Mouse (Mus musculus) kidney, adult 2 months (tissue): ENCODE measurements around the gene Ccdc162. TPM values are rescaled to one million over a fixed set of nuclear protein-coding genes. Genes with fewer than 3 reads are reported as not detected.

Experiments used
- DNase-seq: peaks from one replicate; pipeline ENCODE4 v3.0.0; 2021
- H3K27ac ChIP-seq: fragments of 200-500 bp; 2 replicates; pipeline ENCODE4 v1.5.1; 2012; ENCODE audit warnings: low read depth, low read length, control low read depth, inconsistent platforms; ENCODE audit not compliant: insufficient read depth
- H3K27me3 ChIP-seq: fragments of 200-500 bp; replicated peaks from 2 replicates; pipeline ENCODE4 v1.6.1; 2012; ENCODE audit warnings: mild to moderate bottlenecking, moderate library complexity, low read length, inconsistent platforms; ENCODE audit not compliant: control insufficient read depth, insufficient read depth
- H3K36me3 ChIP-seq: fragments of 200-500 bp; 2 replicates; pipeline ENCODE4 v1.6.1; 2012; ENCODE audit warnings: mild to moderate bottlenecking, moderate library complexity, low read length, inconsistent platforms; ENCODE audit not compliant: control insufficient read depth, insufficient read depth
- H3K4me1 ChIP-seq: fragments of 200-500 bp; 2 replicates; pipeline ENCODE4 v1.6.1; 2011; ENCODE audit warnings: low read length; ENCODE audit not compliant: control insufficient read depth, insufficient read depth
- H3K4me3 ChIP-seq: fragments of 200-500 bp; 2 replicates; pipeline ENCODE4 v1.5.1; 2011; ENCODE audit warnings: mild to moderate bottlenecking, low read depth, low read length, control low read depth; ENCODE audit not compliant: insufficient read depth
- CTCF ChIP-seq: fragments of 200-500 bp; conservative IDR thresholded peaks from 2 replicates; pipeline ENCODE4 v1.5.1; 2011; ENCODE audit warnings: low read depth, mild to moderate bottlenecking, control low read depth, low read length, moderate library complexity, mixed read lengths; ENCODE audit not compliant: insufficient read depth, insufficient read length
- POLR2A ChIP-seq: fragments of 200-500 bp; IDR thresholded peaks from one replicate; pipeline ENCODE4 v1.6.1; 2011; ENCODE audit warnings: low read depth, low read length, control low read depth
- WGBS: fragments of 180-500 bp; shearing (Covaris S2); methylation state at CpG from one replicate; pipeline ENCODE4 v1.1.7; 2018; 5-methylcytosine and 5-hydroxymethylcytosine counted together
- polyA plus RNA-seq: library from polyadenylated mRNA; depleted of rRNA; stranded (reverse); fragments of >200 nt; gene quantifications from 2 replicates; pipeline ENCODE4 v1.2.3, GENCODE M21; 2012

Gene Ccdc162
- polyA plus RNA-seq, 1 experiment = 2.1 TPM

- Histone ChIP-seq H3K27me3 (no peaks in the 10 kb centered on the region), H3K4me3 (no peak overlapping the region), H3K4me1 (peaks cover 15% of the 10 kb centered on the region), H3K36me3 (no peaks in the 10 kb centered on the region), H3K27ac (peak overlapping the region; percentile 62)
- peak; percentile 83 for DNase-seq
- TF ChIP-seq POLR2A = no peak
- no peak for TF ChIP-seq CTCF
- 16% methylated on average over 1 of the region's 1 CpGs for WGBS
These were observed 137.9 kb downstream of the Ccdc162 start for GRCm38 (mm10) chr10:41578541-41578940.

GRCm38 (mm10) chr10:41576328-41576833, 140.1 kb downstream of the Ccdc162 start:
- 64% methylated on average over 7 of the region's 7 CpGs for WGBS
- Histone ChIP-seq H3K36me3 (no peaks in the 10 kb centered on the region), H3K4me1 (peaks cover 15% of the 10 kb centered on the region), H3K4me3 (no peak overlapping the region), H3K27ac (no peak overlapping the region), H3K27me3 (no peaks in the 10 kb centered on the region)
- no peak for DNase-seq
- TF ChIP-seq CTCF = no peak
- TF ChIP-seq POLR2A = no peak

- TF ChIP-seq POLR2A = no peak
- no peak for TF ChIP-seq CTCF
- WGBS = 43% methylated on average over 8 of the region's 8 CpGs
- Histone ChIP-seq H3K27me3 (no peaks in the 10 kb centered on the region), H3K36me3 (no peaks in the 10 kb centered on the region), H3K4me1 (peaks cover 13% of the 10 kb centered on the region), H3K4me3 (no peak overlapping the region), H3K27ac (no peak overlapping the region)
- DNase-seq = peak; percentile 50
These were observed 140.7 kb downstream of the Ccdc162 start for GRCm38 (mm10) chr10:41575451-41576327.

- TF ChIP-seq CTCF = no peak
- TF ChIP-seq POLR2A = no peak
- Histone ChIP-seq H3K4me3 (no peak overlapping the region), H3K36me3 (no peaks in the 10 kb centered on the region), H3K4me1 (peaks cover 10% of the 10 kb centered on the region), H3K27ac (no peak overlapping the region), H3K27me3 (no peaks in the 10 kb centered on the region)
- 44% methylated on average over 6 of the region's 6 CpGs for WGBS
- DNase-seq = no peak
These were observed 143.2 kb downstream of the Ccdc162 start for GRCm38 (mm10) chr10:41573190-41573589.

GRCm38 (mm10) chr10:41572274-41572673, 144.2 kb downstream of the Ccdc162 start:
- TF ChIP-seq CTCF (no peak), POLR2A (no peak)
- H3K36me3 ChIP-seq = no peaks in the 10 kb centered on the region
- 84% methylated on average over 4 of the region's 4 CpGs for WGBS
- H3K4me1 ChIP-seq = peaks cover 7% of the 10 kb centered on the region
- no peak overlapping the region for H3K4me3 ChIP-seq
- no peak overlapping the region for H3K27ac ChIP-seq
- no peaks in the 10 kb centered on the region for H3K27me3 ChIP-seq
- no peak for DNase-seq

GRCm38 (mm10) chr10:41571065-41571464, 145.4 kb downstream of the Ccdc162 start:
- H3K27ac ChIP-seq = no peak overlapping the region
- no peak for DNase-seq
- no peaks in the 10 kb centered on the region for H3K27me3 ChIP-seq
- TF ChIP-seq CTCF = no peak
- TF ChIP-seq POLR2A = no peak
- H3K36me3 ChIP-seq = no peaks in the 10 kb centered on the region
- H3K4me3 ChIP-seq = no peak overlapping the region
- H3K4me1 ChIP-seq = peaks cover 5% of the 10 kb centered on the region
- 84% methylated on average over 4 of the region's 4 CpGs for WGBS

- Histone ChIP-seq H3K4me3 (no peak overlapping the region), H3K27ac (no peak overlapping the region; the same call in 1 of the 2 replicates), H3K4me1 (peaks cover 4% of the 10 kb centered on the region), H3K36me3 (no peaks in the 10 kb centered on the region), H3K27me3 (no peaks in the 10 kb centered on the region)
- TF ChIP-seq CTCF (no peak), POLR2A (no peak)
- 14% methylated on average over 3 of the region's 3 CpGs for WGBS
- DNase-seq = peak; percentile 90
These were observed 148.1 kb downstream of the Ccdc162 start for GRCm38 (mm10) chr10:41568306-41568705.
